Mouse (Mus musculus) right cerebral cortex, postnatal 10 days (tissue): ENCODE measurements around the gene Pde7b.
A peak's percentile ranks its signal among the peaks of the same experiment; 100 is the strongest.

Experiments
- DNase-seq, 2 experiments: peaks; one replicate each; pipeline ENCODE4 v3.0.0; 2021; ENCODE audit warnings: low spot score in 2 of 2

The Pde7b gene

GRCm38 (mm10) chr10:20724906-20725305, at the start of gene Pde7b:
Pde7b (minus strand) TSS chr10:20725078.
- peak; percentile 89 to 91 for DNase-seq

GRCm38 (mm10) chr10:20772056-20772455, 47.2 kb upstream of the Pde7b start:
- no peak for DNase-seq

GRCm38 (mm10) chr10:20770418-20770888, 45.6 kb upstream of the Pde7b start:
- no peak for DNase-seq

GRCm38 (mm10) chr10:20769557-20770417, 44.9 kb upstream of the Pde7b start:
- DNase-seq, result no peak

- no peak for DNase-seq
Observed at GRCm38 (mm10) chr10:20764352-20764751, 39.5 kb upstream of the Pde7b start.

- DNase-seq, result no peak
Observed at GRCm38 (mm10) chr10:20758939-20759338, 34.1 kb upstream of the Pde7b start.

- DNase-seq, result no peak
Observed at GRCm38 (mm10) chr10:20758259-20758658, 33.4 kb upstream of the Pde7b start.

GRCm38 (mm10) chr10:20756219-20756618, 31.3 kb upstream of the Pde7b start:
- DNase-seq, result no peak

GRCm38 (mm10) chr10:20752883-20753282, 28.0 kb upstream of the Pde7b start:
- DNase-seq, result no peak

GRCm38 (mm10) chr10:20750642-20751251, 25.9 kb upstream of the Pde7b start:
- no peak for DNase-seq

GRCm38 (mm10) chr10:20748938-20749337, 24.1 kb upstream of the Pde7b start:
- DNase-seq, result no peak

- DNase-seq, result no peak
Observed at GRCm38 (mm10) chr10:20747229-20747628, 22.4 kb upstream of the Pde7b start.

- DNase-seq, result no peak
Observed at GRCm38 (mm10) chr10:20739801-20740200, 14.9 kb upstream of the Pde7b start.

GRCm38 (mm10) chr10:20737146-20737545, 12.3 kb upstream of the Pde7b start:
- no peak for DNase-seq

- DNase-seq, result no peak
Observed at GRCm38 (mm10) chr10:20735775-20736449, 11.0 kb upstream of the Pde7b start.

GRCm38 (mm10) chr10:20733576-20733975, 8.7 kb upstream of the Pde7b start:
- no peak for DNase-seq

- DNase-seq, result no peak
Observed at GRCm38 (mm10) chr10:20732180-20732579, 7.3 kb upstream of the Pde7b start.

- no peak for DNase-seq
Observed at GRCm38 (mm10) chr10:20730034-20730433, 5.2 kb upstream of the Pde7b start.

GRCm38 (mm10) chr10:20725384-20725983, 606 bp upstream of the Pde7b start:
- DNase-seq, result no peak

- no peak for DNase-seq
Observed at GRCm38 (mm10) chr10:20724451-20724850, 427 bp downstream of the Pde7b start.

- no peak for DNase-seq
Observed at GRCm38 (mm10) chr10:20723962-20724361, 916 bp downstream of the Pde7b start.

- DNase-seq, result no peak
Observed at GRCm38 (mm10) chr10:20723521-20723915, 1.4 kb downstream of the Pde7b start.
